Mouse (Mus musculus): ENCODE results near the gene Cbfa2t2. TPM values are rescaled to one million over a fixed set of nuclear protein-coding genes. Genes with fewer than 3 reads are reported as not detected.

The Cbfa2t2 gene
- polyA plus RNA-seq, 1 experiment = 47.6 TPM

- peak overlapping the region; percentile 50 for H3K4me3 ChIP-seq (ENCODE audit: insufficient read depth, low read length)
- H3K27ac ChIP-seq (ENCODE audit: insufficient read depth, low read length) = no peak overlapping the region
- no peak for TF ChIP-seq CTCF (IDR thresholded peaks at IDR 0.05; ENCODE audit: borderline replicate concordance, insufficient read depth, low read length)
- peak; percentile 58 for TF ChIP-seq POLR2A (IDR thresholded peaks at IDR 0.05; ENCODE audit: low read depth, low read length)
- H3K4me1 ChIP-seq (ENCODE audit: control insufficient read depth, insufficient read depth, low read length) = peaks cover 6% of the 10 kb centered on the region; the same call in 1 of the 2 replicates
Observed at GRCm38 (mm10) chr2:154436076-154436457, 214 bp upstream of the Cbfa2t2 start.

GRCm38 (mm10) chr2:154437191-154437527 is 878 bp downstream of the Cbfa2t2 start:
- Histone ChIP-seq H3K4me3 (ENCODE audit: insufficient read depth, low read length) (peak overlapping the region; percentile 77), H3K4me1 (ENCODE audit: control insufficient read depth, insufficient read depth, low read length) (peaks cover 6% of the 10 kb centered on the region; the same call in 1 of the 2 replicates), H3K27ac (ENCODE audit: insufficient read depth, low read length) (0 out of 2 replicates have a peak overlapping the region, but pooled peaks have one; percentile 79)
- TF ChIP-seq CTCF (IDR thresholded peaks at IDR 0.05; ENCODE audit: borderline replicate concordance, insufficient read depth, low read length) (no peak), POLR2A (IDR thresholded peaks at IDR 0.05; ENCODE audit: low read depth, low read length) (no peak)

- Histone ChIP-seq H3K27ac (ENCODE audit: insufficient read depth, low read length) (no peak overlapping the region), H3K4me1 (ENCODE audit: control insufficient read depth, insufficient read depth, low read length) (peaks cover 6% of the 10 kb centered on the region; the same call in 1 of the 2 replicates), H3K4me3 (ENCODE audit: insufficient read depth, low read length) (no peak overlapping the region)
- TF ChIP-seq CTCF (IDR thresholded peaks at IDR 0.05; ENCODE audit: borderline replicate concordance, insufficient read depth, low read length) (no peak), POLR2A (IDR thresholded peaks at IDR 0.05; ENCODE audit: low read depth, low read length) (no peak)
Observed at GRCm38 (mm10) chr2:154440453-154440852, 4.2 kb downstream of the Cbfa2t2 start.

GRCm38 (mm10) chr2:154447821-154448220 is 11.5 kb downstream of the Cbfa2t2 start:
- H3K27ac ChIP-seq (ENCODE audit: insufficient read depth, low read length) = no peak overlapping the region
- H3K4me1 ChIP-seq (ENCODE audit: control insufficient read depth, insufficient read depth, low read length) = no peaks in the 10 kb centered on the region
- H3K4me3 ChIP-seq (ENCODE audit: insufficient read depth, low read length) = no peak overlapping the region
- TF ChIP-seq CTCF (IDR thresholded peaks at IDR 0.05; ENCODE audit: borderline replicate concordance, insufficient read depth, low read length) (no peak), POLR2A (IDR thresholded peaks at IDR 0.05; ENCODE audit: low read depth, low read length) (no peak)

GRCm38 (mm10) chr2:154448633-154449032 is 12.4 kb downstream of the Cbfa2t2 start:
- TF ChIP-seq CTCF (IDR thresholded peaks at IDR 0.05; ENCODE audit: borderline replicate concordance, insufficient read depth, low read length) (no peak), POLR2A (IDR thresholded peaks at IDR 0.05; ENCODE audit: low read depth, low read length) (no peak)
- no peak overlapping the region for H3K4me3 ChIP-seq (ENCODE audit: insufficient read depth, low read length)
- H3K27ac ChIP-seq (ENCODE audit: insufficient read depth, low read length) = no peak overlapping the region
- no peaks in the 10 kb centered on the region for H3K4me1 ChIP-seq (ENCODE audit: control insufficient read depth, insufficient read depth, low read length)

- Histone ChIP-seq H3K4me1 (ENCODE audit: control insufficient read depth, insufficient read depth, low read length) (peaks cover 12% of the 10 kb centered on the region), H3K4me3 (ENCODE audit: insufficient read depth, low read length) (no peak overlapping the region), H3K27ac (ENCODE audit: insufficient read depth, low read length) (no peak overlapping the region)
- TF ChIP-seq POLR2A (IDR thresholded peaks at IDR 0.05; ENCODE audit: low read depth, low read length) (no peak), CTCF (IDR thresholded peaks at IDR 0.05; ENCODE audit: borderline replicate concordance, insufficient read depth, low read length) (no peak)
Observed at GRCm38 (mm10) chr2:154452951-154453350, 16.7 kb downstream of the Cbfa2t2 start.

- Histone ChIP-seq H3K4me3 (ENCODE audit: insufficient read depth, low read length) (no peak overlapping the region), H3K4me1 (ENCODE audit: control insufficient read depth, insufficient read depth, low read length) (peaks cover 12% of the 10 kb centered on the region), H3K27ac (ENCODE audit: insufficient read depth, low read length) (peak overlapping the region; percentile 71)
- TF ChIP-seq CTCF (IDR thresholded peaks at IDR 0.05; ENCODE audit: borderline replicate concordance, insufficient read depth, low read length) = no peak
- TF ChIP-seq POLR2A (IDR thresholded peaks at IDR 0.05; ENCODE audit: low read depth, low read length) = no peak
Observed at GRCm38 (mm10) chr2:154454099-154454498, 17.8 kb downstream of the Cbfa2t2 start.

GRCm38 (mm10) chr2:154454605-154455004 is 18.3 kb downstream of the Cbfa2t2 start:
- peak overlapping the region; percentile 71 for H3K27ac ChIP-seq (ENCODE audit: insufficient read depth, low read length)
- no peak overlapping the region for H3K4me3 ChIP-seq (ENCODE audit: insufficient read depth, low read length)
- H3K4me1 ChIP-seq (ENCODE audit: control insufficient read depth, insufficient read depth, low read length) = peaks cover 12% of the 10 kb centered on the region
- no peak for TF ChIP-seq CTCF (IDR thresholded peaks at IDR 0.05; ENCODE audit: borderline replicate concordance, insufficient read depth, low read length)
- no peak for TF ChIP-seq POLR2A (IDR thresholded peaks at IDR 0.05; ENCODE audit: low read depth, low read length)

GRCm38 (mm10) chr2:154455776-154456175 is 19.5 kb downstream of the Cbfa2t2 start:
- peak overlapping the region; percentile 71 for H3K27ac ChIP-seq (ENCODE audit: insufficient read depth, low read length)
- no peak overlapping the region; the same call in 1 of the 2 replicates for H3K4me3 ChIP-seq (ENCODE audit: insufficient read depth, low read length)
- no peak for TF ChIP-seq POLR2A (IDR thresholded peaks at IDR 0.05; ENCODE audit: low read depth, low read length)
- H3K4me1 ChIP-seq (ENCODE audit: control insufficient read depth, insufficient read depth, low read length) = peaks cover 14% of the 10 kb centered on the region

GRCm38 (mm10) chr2:154456621-154457020 is 20.3 kb downstream of the Cbfa2t2 start:
- peak overlapping the region; percentile 71 for H3K27ac ChIP-seq (ENCODE audit: insufficient read depth, low read length)
- no peak for TF ChIP-seq POLR2A (IDR thresholded peaks at IDR 0.05; ENCODE audit: low read depth, low read length)
- TF ChIP-seq CTCF (IDR thresholded peaks at IDR 0.05; ENCODE audit: borderline replicate concordance, insufficient read depth, low read length) = no peak

GRCm38 (mm10) chr2:154459262-154459661 is 23.0 kb downstream of the Cbfa2t2 start:
- Histone ChIP-seq H3K27ac (ENCODE audit: insufficient read depth, low read length) (no peak overlapping the region), H3K4me3 (ENCODE audit: insufficient read depth, low read length) (no peak overlapping the region), H3K4me1 (ENCODE audit: control insufficient read depth, insufficient read depth, low read length) (peaks cover 19% of the 10 kb centered on the region)
- TF ChIP-seq POLR2A (IDR thresholded peaks at IDR 0.05; ENCODE audit: low read depth, low read length) = no peak
- no peak for TF ChIP-seq CTCF (IDR thresholded peaks at IDR 0.05; ENCODE audit: borderline replicate concordance, insufficient read depth, low read length)

More at GRCm38 (mm10) chr2:154456621-154457020, 20.3 kb downstream of the Cbfa2t2 start:
- H3K4me1 ChIP-seq (ENCODE audit: control insufficient read depth, insufficient read depth, low read length) = peaks cover 14% of the 10 kb centered on the region
- H3K4me3 ChIP-seq (ENCODE audit: insufficient read depth, low read length) = no peak overlapping the region
